Mouse (Mus musculus) liver, embryonic 12.5 days (tissue): Measurements from ENCODE around the gene Muc16. TPM values are rescaled to one million over a fixed set of nuclear protein-coding genes. Genes with fewer than 3 reads are reported as not detected.

Source experiments
- microRNA-seq: library from miRNA; unstranded; fragments of <30 nt; microRNA quantifications from one replicate; pipeline ENCODE4, GENCODE M21; 2017
- polyA plus RNA-seq: library from polyadenylated mRNA; unstranded; fragments of >200 nt; fragmentation: Nextera tagmentation; extraction: Ambion mirVana; gene quantifications from 2 replicates; pipeline ENCODE4 v1.2.1, GENCODE M21; 2016

Muc16 gene
- polyA plus RNA-seq, 1 experiment from 2014 or later = 0.39 TPM

Small RNAs within 50 kb of the gene (microRNA-seq; reads per million reads assigned to microRNA genes)
- gene Gm22854 = not detected

Other genes with a start within 250 kb of the Muc16 start
- not detected in 2 replicates for gene Mbd3l2, start 243.9 kb downstream of the Muc16 start, polyA plus RNA-seq
- gene Zfp558, start 196.3 kb downstream of the Muc16 start, polyA plus RNA-seq = 0.97 and 1.8 TPM in 2 replicates
- gene Mbd3l1, start 196.2 kb downstream of the Muc16 start, polyA plus RNA-seq = not detected in 2 replicates
- not detected in 2 replicates for gene Olfr24, start 89.5 kb upstream of the Muc16 start, polyA plus RNA-seq
- not detected in 2 replicates for gene Olfr828, start 145.0 kb upstream of the Muc16 start, polyA plus RNA-seq
- gene Olfr829, start 180.4 kb upstream of the Muc16 start, polyA plus RNA-seq = not detected in 2 replicates
- gene Olfr830, start 200.2 kb upstream of the Muc16 start, polyA plus RNA-seq = not detected in 2 replicates